Mouse (Mus musculus) adrenal gland, adult (tissue): ENCODE data around the gene Clybl.

Experiments
- DNase-seq, 2 experiments: peaks; one replicate each; pipeline ENCODE4 v3.0.0; 2022 to 2023; ENCODE audit warnings: low spot score in 1 of 2; ENCODE audit not compliant: inconsistent age in 2 of 2

The Clybl gene

DNA sequence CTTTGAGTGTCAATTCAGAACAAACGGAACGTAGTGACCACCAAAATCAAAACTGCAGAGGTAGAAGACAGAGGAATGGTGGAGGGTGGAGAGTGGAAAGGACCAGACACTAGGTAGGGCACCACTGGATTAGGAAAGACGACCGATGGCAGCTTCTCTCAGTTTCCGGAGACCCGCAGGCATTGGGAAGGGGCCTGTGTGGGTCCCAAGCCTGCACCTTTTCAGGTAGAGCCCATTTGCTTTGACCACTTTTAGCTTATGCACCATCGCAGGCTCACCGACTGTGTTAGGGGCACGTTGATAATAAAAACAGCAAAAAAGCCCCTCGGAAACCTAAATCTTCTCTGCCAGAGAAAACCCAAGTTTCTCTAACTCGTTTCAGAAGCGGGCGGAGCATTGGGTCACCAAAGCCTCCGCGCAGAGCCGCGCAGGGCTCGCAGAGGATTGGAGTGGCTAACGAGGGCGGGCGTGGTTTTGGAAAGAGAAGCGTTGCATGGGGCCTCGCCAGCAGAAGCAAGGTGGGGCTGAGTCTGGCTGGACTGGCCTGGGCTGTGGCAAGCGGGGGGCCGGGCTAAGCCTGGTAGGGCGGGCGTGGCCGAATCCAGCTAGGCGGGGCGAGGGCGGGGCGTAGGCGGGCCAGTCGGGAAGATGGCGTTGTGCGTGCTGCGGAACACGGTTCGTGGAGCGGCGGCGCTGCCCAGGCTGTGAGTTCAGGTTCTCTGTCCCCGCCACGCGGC lies at the start of gene Clybl:
Gene Clybl (plus strand): TSS at position 627 of the 737 bp plus-strand sequence.
- peak; percentile 97 to 99 for DNase-seq

- no peak for DNase-seq
These were observed 45.1 kb upstream of the Clybl start for GRCm38 (mm10) chr14:122136368-122136928.

GRCm38 (mm10) chr14:122137234-122137633 lies 44.3 kb upstream of the Clybl start:
- DNase-seq: no peak

DNA sequence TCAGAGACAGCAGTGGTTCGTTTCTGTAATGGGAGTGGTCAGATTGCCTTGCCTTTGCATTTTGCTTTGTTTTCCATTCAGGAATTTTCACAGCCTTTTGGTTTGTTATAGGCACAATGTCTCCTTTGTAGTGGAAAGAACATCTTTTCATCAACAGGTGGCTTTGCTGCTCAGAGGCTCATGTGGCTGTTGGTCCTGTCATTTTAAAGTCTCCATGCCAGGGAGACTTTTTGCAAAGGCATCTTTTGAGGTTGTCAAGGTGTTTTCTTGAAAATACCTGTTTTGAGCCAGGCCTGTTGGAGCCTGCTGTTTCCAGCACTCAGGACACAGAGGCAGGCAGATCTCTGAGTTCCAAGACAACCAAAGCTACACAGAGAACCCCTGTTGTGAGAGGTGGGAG lies 41.4 kb upstream of the Clybl start:
- DNase-seq: no peak

DNA sequence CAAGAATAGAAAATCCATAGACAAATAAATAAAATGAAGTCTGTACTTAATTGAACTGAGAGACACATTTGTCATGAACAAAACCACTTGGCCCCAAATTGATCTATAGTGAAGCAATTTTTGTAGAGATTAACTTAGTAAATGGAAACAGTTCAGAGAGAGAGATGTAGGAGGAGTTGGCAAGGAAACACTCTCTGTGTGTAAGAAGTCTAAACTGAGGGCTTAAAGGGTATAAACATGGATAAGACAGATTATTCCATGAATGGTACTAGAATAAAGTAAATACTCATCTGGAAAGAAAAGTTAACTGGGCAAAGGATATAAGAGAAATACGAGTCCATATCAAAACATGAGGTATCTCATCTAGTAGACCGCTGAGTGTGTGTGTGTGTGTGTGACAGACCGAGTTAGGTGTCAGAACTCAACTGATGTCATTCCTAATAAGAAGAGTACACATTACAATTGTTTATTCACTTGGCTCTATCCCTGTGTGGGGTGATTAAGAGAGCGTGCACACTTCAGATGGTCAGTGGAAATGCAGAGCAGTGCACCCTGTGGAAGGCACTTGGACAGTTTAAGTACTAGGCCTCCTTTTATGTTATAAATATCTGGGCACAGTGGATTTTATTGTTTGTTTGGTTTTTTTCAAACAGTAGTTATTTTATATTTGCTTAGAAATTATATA lies 37.8 kb upstream of the Clybl start:
- DNase-seq: no peak

DNA sequence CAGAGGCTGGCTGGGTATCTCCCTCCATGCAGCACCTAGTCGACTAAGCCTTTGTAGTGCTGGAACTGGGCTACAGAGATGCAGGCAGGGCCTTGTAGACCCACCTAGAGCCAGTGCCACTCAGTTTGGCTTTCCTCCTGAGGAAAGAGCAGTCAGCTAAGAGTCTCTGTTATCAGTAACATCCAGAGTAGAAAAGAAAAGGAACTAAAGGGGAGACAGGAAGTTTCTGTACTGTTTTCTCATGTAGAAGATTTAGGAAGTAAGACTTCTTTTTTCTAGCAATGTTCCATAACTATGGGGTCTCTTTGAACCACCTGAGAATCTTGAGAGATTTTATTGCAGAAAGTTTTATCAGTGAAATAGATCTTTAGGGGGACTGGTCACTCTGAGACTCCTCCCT lies 36.1 kb upstream of the Clybl start:
- DNase-seq: no peak

GRCm38 (mm10) chr14:122150616-122151015 lies 30.9 kb upstream of the Clybl start:
- no peak for DNase-seq

GRCm38 (mm10) chr14:122157738-122158137 lies 23.8 kb upstream of the Clybl start:
- no peak for DNase-seq

GRCm38 (mm10) chr14:122160916-122161315 lies 20.6 kb upstream of the Clybl start:
- DNase-seq: no peak

DNA sequence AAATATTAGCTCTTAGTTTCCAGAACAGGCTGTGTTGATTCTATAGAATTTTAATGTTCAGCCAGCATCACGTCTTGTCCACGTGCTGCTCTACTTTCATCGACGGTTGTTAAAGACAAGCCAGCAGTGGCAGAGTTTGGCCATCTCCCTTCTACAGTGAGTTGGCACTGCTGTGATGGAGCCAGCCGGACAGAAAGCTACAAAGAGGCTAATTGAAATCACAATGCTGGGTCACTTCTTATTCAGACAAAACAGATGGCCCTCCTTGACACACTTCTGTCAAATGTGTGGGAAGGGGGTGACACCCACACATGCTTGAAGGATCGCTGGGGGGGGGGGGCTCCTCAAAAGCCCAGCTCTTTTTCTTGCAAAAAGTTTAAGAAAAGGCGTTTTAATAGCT lies 12.6 kb upstream of the Clybl start:
- no peak for DNase-seq

GRCm38 (mm10) chr14:122170202-122170781 lies 11.2 kb upstream of the Clybl start:
- no peak for DNase-seq

GRCm38 (mm10) chr14:122171031-122171430 lies 10.5 kb upstream of the Clybl start:
- no peak for DNase-seq

- DNase-seq: no peak
These were observed 5.2 kb upstream of the Clybl start for GRCm38 (mm10) chr14:122176263-122176798.

DNA sequence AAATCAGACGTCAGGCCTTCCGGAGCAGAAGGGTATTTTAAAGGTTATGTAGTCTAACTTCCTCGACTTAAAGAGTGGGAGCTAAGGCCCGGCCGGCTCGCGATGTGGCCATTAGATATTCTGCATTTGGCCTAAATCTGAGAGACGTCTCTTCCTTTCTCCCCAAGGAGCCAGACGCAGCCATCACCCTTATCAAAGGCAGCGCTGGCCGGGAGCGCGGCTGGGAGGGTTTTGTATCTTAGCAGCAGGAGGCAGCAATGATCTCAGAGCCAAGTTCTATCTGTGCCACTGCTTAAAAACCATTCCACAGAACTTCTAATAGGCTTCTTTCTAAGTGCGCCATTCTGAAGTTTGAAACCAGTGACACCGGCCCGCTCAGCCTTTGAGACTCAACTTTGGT lies 2.2 kb upstream of the Clybl start:
- no peak for DNase-seq

GRCm38 (mm10) chr14:122181815-122182157 lies 282 bp downstream of the Clybl start:
- DNase-seq: no peak

DNA sequence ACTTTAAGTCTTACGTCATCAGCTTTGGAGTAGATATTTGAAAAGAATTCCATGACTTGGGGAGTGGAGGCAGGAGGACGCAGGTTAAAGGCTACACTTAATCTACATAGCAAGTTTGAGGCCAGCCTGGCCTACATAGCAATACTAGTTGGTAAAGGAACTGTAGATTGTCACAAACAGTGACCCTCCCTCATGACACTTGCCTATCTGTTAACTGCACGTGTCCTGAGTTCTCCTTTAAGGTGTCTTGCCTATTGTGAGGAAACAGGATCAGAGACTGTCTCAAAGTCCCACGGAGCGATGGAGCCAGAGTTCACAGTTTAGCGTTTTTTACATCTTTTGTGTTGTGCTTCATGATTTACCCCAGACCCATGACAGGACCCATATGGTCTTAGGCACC lies 716 bp downstream of the Clybl start:
- no peak for DNase-seq

- DNase-seq: peak in 1 of 2 experiments; percentile 65
These were observed 2.5 kb downstream of the Clybl start for GRCm38 (mm10) chr14:122183974-122184373.

- peak; percentile 34 to 41 for DNase-seq
These were observed 6.7 kb downstream of the Clybl start for GRCm38 (mm10) chr14:122188250-122188649.

DNA sequence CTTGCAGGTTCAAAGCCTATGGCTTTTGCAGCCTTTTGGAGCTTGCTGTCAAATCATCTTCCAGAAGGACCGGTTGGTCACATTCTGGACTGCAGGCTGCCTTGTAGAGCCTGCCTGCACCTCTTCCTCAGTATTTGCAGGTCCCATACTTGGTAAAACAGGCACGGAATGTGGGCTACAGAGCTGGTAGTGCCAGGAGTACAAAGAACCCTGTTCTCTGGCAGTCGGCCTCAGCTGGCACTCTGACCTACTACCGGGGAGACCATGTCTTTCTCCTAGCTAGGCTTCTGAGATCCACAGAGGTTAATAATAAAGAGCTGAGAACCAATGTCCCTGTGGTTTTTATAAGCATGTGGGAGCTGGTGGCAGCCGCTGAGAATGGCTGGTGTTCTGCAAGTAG lies 8.4 kb downstream of the Clybl start:
- no peak for DNase-seq

GRCm38 (mm10) chr14:122190527-122190926 lies 9.0 kb downstream of the Clybl start:
- DNase-seq: no peak

- DNase-seq: peak; percentile 57 to 89
These were observed 9.5 kb downstream of the Clybl start for GRCm38 (mm10) chr14:122190941-122191510.
